Mouse (Mus musculus) heart, embryonic 14.5 days (tissue): Measurements from ENCODE around the gene Nrsn2. TPM values are rescaled to one million over a fixed set of nuclear protein-coding genes. Genes with fewer than 3 reads are reported as not detected.

ENCODE experiments used
- ATAC-seq: fragments of 200-750 bp; cut with Nextera tagmentation; 2 replicates; pipeline ENCODE4 v1.8.0; 2017; ENCODE audit warnings: low read depth, moderate TSS enrichment; ENCODE audit not compliant: insufficient number of reproducible peaks, insufficient read depth, low FRiP score
- H3K27ac ChIP-seq, 2 experiments: fragments of 200-500 bp in 1 of 2; fragments of 300-500 bp in 1 of 2; sonication (generic) in 1 of 2; replicated peaks in 1 of 2; 2 replicates each; pipeline ENCODE4 v1.5.1; 2012 to 2014; ENCODE audit warnings: low read depth in 2 of 2, low read length in 2 of 2, control low read depth in 1 of 2, mild to moderate bottlenecking in 1 of 2, mixed read lengths in 1 of 2; ENCODE audit not compliant: control insufficient read depth in 1 of 2, insufficient read depth in 1 of 2
- H3K27me3 ChIP-seq: fragments of 300-500 bp; sonication (generic); 2 replicates; pipeline ENCODE4 v1.6.1; 2014; ENCODE audit warnings: mild to moderate bottlenecking, low read length, control low read depth; ENCODE audit not compliant: control insufficient read depth, insufficient read depth
- H3K36me3 ChIP-seq: fragments of 300-500 bp; sonication (generic); 2 replicates; pipeline ENCODE4 v1.6.1; 2014; ENCODE audit warnings: mild to moderate bottlenecking, control low read depth, low read length, mixed read lengths; ENCODE audit not compliant: control insufficient read depth, insufficient read depth
- H3K4me1 ChIP-seq, 2 experiments: fragments of 200-500 bp in 1 of 2; fragments of 300-500 bp in 1 of 2; sonication (generic) in 1 of 2; 2 replicates each; pipeline ENCODE4 v1.6.1; 2012 to 2014; ENCODE audit warnings: low read length in 2 of 2, control low read depth in 1 of 2, mixed read lengths in 1 of 2; ENCODE audit not compliant: control insufficient read depth in 2 of 2, insufficient read depth in 2 of 2
- H3K4me2 ChIP-seq: fragments of 300-500 bp; sonication (generic); 2 replicates; pipeline ENCODE4 v1.6.1; 2014; ENCODE audit warnings: mild to moderate bottlenecking, low read length
- H3K4me3 ChIP-seq, 2 experiments: fragments of 200-500 bp in 1 of 2; fragments of 300-500 bp in 1 of 2; sonication (generic) in 1 of 2; 2 replicates each; pipeline ENCODE4 v1.5.1; 2012 to 2014; ENCODE audit warnings: low read length in 2 of 2, mild to moderate bottlenecking in 2 of 2, control low read depth in 1 of 2, low read depth in 1 of 2, moderate library complexity in 1 of 2; ENCODE audit not compliant: control insufficient read depth in 1 of 2, insufficient read depth in 1 of 2
- H3K9ac ChIP-seq: fragments of 300-500 bp; sonication (generic); 2 replicates; pipeline ENCODE4 v1.6.1; 2014; ENCODE audit warnings: mild to moderate bottlenecking, low read length
- H3K9me3 ChIP-seq: fragments of 300-500 bp; sonication (generic); 2 replicates; pipeline ENCODE4 v1.6.1; 2016; ENCODE audit warnings: low read length, control low read depth; ENCODE audit not compliant: control insufficient read depth
- WGBS: fragments of 180-500 bp; shearing (Covaris S2); extraction: QIAGEN DNeasy Blood & Tissue Kit; methylation state at CpG from one replicate; pipeline ENCODE4 v1.1.7; 2014; 5-methylcytosine and 5-hydroxymethylcytosine counted together
- polyA plus RNA-seq: library from polyadenylated mRNA; unstranded; fragments of >200 nt; fragmentation: Nextera tagmentation; extraction: Ambion mirVana; gene quantifications from 2 replicates; pipeline ENCODE4 v1.2.1, GENCODE M21; 2014

Nrsn2 gene
- polyA plus RNA-seq, 1 experiment from 2014 or later, result 3.8 TPM

- no peak for ATAC-seq
- Histone ChIP-seq H3K27ac (no peak overlapping the region), H3K4me3 (no peak overlapping the region), H3K36me3 (no peaks in the 10 kb centered on the region), H3K4me2 (no peak overlapping the region), H3K9me3 (no peaks in the 10 kb centered on the region), H3K27me3 (no peaks in the 10 kb centered on the region), H3K4me1 (peaks cover 8 to 18% of the 10 kb centered on the region in 2 experiments), H3K9ac (no peak overlapping the region)
- 84% methylated on average over 22 of the region's 22 CpGs for WGBS
Observed at GRCm38 (mm10) chr2:152339631-152340179, 36.7 kb downstream of the Nrsn2 start.

- H3K4me1 ChIP-seq, result peaks cover 2 to 11% of the 10 kb centered on the region in 2 experiments
- 83% methylated on average over 13 of the region's 13 CpGs for WGBS
- H3K9ac ChIP-seq, result no peak overlapping the region
- H3K27ac ChIP-seq, result no peak overlapping the region
- ATAC-seq, result no peak
- no peaks in the 10 kb centered on the region for H3K27me3 ChIP-seq
- H3K4me2 ChIP-seq, result no peak overlapping the region
- no peaks in the 10 kb centered on the region for H3K9me3 ChIP-seq
- no peaks in the 10 kb centered on the region for H3K36me3 ChIP-seq
- no peak overlapping the region for H3K4me3 ChIP-seq
Observed at GRCm38 (mm10) chr2:152338319-152338718, 38.1 kb downstream of the Nrsn2 start.

- H3K27me3 ChIP-seq, result no peaks in the 10 kb centered on the region
- WGBS, result 91% methylated on average over 11 of the region's 11 CpGs
- H3K36me3 ChIP-seq, result no peaks in the 10 kb centered on the region
- H3K9me3 ChIP-seq, result no peaks in the 10 kb centered on the region
- peaks cover 3 to 7% of the 10 kb centered on the region in 2 experiments for H3K4me1 ChIP-seq
- H3K9ac ChIP-seq, result no peak overlapping the region
- H3K27ac ChIP-seq, result no peak overlapping the region
- H3K4me3 ChIP-seq, result no peak overlapping the region
- no peak for ATAC-seq
- H3K4me2 ChIP-seq, result no peak overlapping the region
Observed at GRCm38 (mm10) chr2:152337591-152338212, 38.7 kb downstream of the Nrsn2 start.

GRCm38 (mm10) chr2:152336856-152337255 is 39.6 kb downstream of the Nrsn2 start:
- no peak for ATAC-seq
- H3K27ac ChIP-seq, result no peak overlapping the region
- no peak overlapping the region for H3K9ac ChIP-seq
- H3K4me2 ChIP-seq, result no peak overlapping the region
- 48% methylated on average over 1 of the region's 1 CpGs for WGBS
- H3K4me3 ChIP-seq, result no peak overlapping the region
- H3K9me3 ChIP-seq, result no peaks in the 10 kb centered on the region
- no peaks in the 10 kb centered on the region for H3K36me3 ChIP-seq
- no peaks in the 10 kb centered on the region for H3K27me3 ChIP-seq
- H3K4me1 ChIP-seq, result peaks cover 5 to 7% of the 10 kb centered on the region in 2 experiments

- Histone ChIP-seq H3K27ac (no peak overlapping the region), H3K9me3 (no peaks in the 10 kb centered on the region), H3K4me2 (no peak overlapping the region), H3K36me3 (peaks cover 5% of the 10 kb centered on the region; the same call in 1 of the 2 replicates), H3K27me3 (no peaks in the 10 kb centered on the region), H3K4me1 (peaks cover 9 to 20% of the 10 kb centered on the region in 2 experiments), H3K4me3 (no peak overlapping the region), H3K9ac (no peak overlapping the region)
- ATAC-seq, result no peak
- 45% methylated on average over 11 of the region's 11 CpGs for WGBS
Observed at GRCm38 (mm10) chr2:152335289-152335820, 41.1 kb downstream of the Nrsn2 start.

- 75% methylated on average over 4 of the region's 4 CpGs for WGBS
- Histone ChIP-seq H3K4me1 (peaks cover 9 to 20% of the 10 kb centered on the region in 2 experiments), H3K36me3 (peaks cover 22% of the 10 kb centered on the region), H3K9me3 (no peaks in the 10 kb centered on the region), H3K4me2 (no peak overlapping the region), H3K27ac (no peak overlapping the region), H3K9ac (no peak overlapping the region), H3K27me3 (no peaks in the 10 kb centered on the region), H3K4me3 (no peak overlapping the region)
- no peak for ATAC-seq
Observed at GRCm38 (mm10) chr2:152333345-152334006, 43.0 kb downstream of the Nrsn2 start.

GRCm38 (mm10) chr2:152332101-152332825 is 44.2 kb downstream of the Nrsn2 start, which contains the start of gene Rbck1:
Gene Rbck1, minus strand, starts transcription at chr2:152332653.
- no peaks in the 10 kb centered on the region for H3K9me3 ChIP-seq
- WGBS, result under 1% methylated on average over 54 of the region's 54 CpGs
- H3K27ac ChIP-seq, result peak within 1 kb of the TSS; percentile 89 to 95
- peaks cover 9 to 20% of the 10 kb centered on the region in 2 experiments for H3K4me1 ChIP-seq
- H3K27me3 ChIP-seq, result no peaks in the 10 kb centered on the region
- peak within 1 kb of the TSS; percentile 93 for H3K4me2 ChIP-seq
- peaks cover 31% of the 10 kb centered on the region for H3K36me3 ChIP-seq
- H3K9ac ChIP-seq, result peak within 1 kb of the TSS; percentile 91
- peak within 1 kb of the TSS; percentile 94 for H3K4me3 ChIP-seq
- peak; percentile 91 for ATAC-seq
